Mouse (Mus musculus): Measurements from ENCODE around the gene Cyp2s1. TPM values are rescaled to one million over a fixed set of nuclear protein-coding genes. Genes with fewer than 3 reads are reported as not detected.
"Not testable (repeated sequence)": the region's sequence is repeated elsewhere in the genome, so short reads cannot be mapped to it uniquely, and the experiment has no call there.

Cyp2s1 gene
- polyA plus RNA-seq, 1 experiment from 2014 or later = 35.9 TPM

GRCm38 (mm10) chr7:25804792-25805191 is 11.9 kb downstream of the Cyp2s1 start:
- Histone ChIP-seq H3K9ac (no peak overlapping the region), H3K9me3 (no peaks in the 10 kb centered on the region), H3K4me3 (replicated peaks) (no peak overlapping the region), H3K36me3 (no peaks in the 10 kb centered on the region), H3K27ac (no peak overlapping the region), H3K4me2 (replicated peaks) (no peak overlapping the region), H3K4me1 (replicated peaks) (peaks cover 14% of the 10 kb centered on the region), H3K27me3 (replicated peaks) (no peaks in the 10 kb centered on the region)
- WGBS = 72% methylated on average over 4 of the region's 4 CpGs
- ATAC-seq = no peak

- no peaks in the 10 kb centered on the region for H3K27me3 ChIP-seq (replicated peaks)
- 82% methylated on average over 13 of the region's 13 CpGs for WGBS
Observed at GRCm38 (mm10) chr7:25803460-25803859, 13.3 kb downstream of the Cyp2s1 start.

GRCm38 (mm10) chr7:25802241-25803125 is 14.2 kb downstream of the Cyp2s1 start:
- WGBS = 21% methylated on average over 24 of the region's 24 CpGs
- peaks cover 14% of the 10 kb centered on the region for H3K4me1 ChIP-seq (replicated peaks)
- peak; percentile 60 for ATAC-seq
- no peaks in the 10 kb centered on the region for H3K36me3 ChIP-seq
- H3K27me3 ChIP-seq (replicated peaks) = no peaks in the 10 kb centered on the region
- peak overlapping the region; percentile 73 for H3K27ac ChIP-seq
- H3K9ac ChIP-seq = peak overlapping the region; percentile 8; the same call in 1 of the 2 replicates
- H3K9me3 ChIP-seq = no peaks in the 10 kb centered on the region
- H3K4me3 ChIP-seq (replicated peaks) = peak overlapping the region; percentile 18; the same call in 1 of the 2 replicates
- peak overlapping the region; percentile 47 for H3K4me2 ChIP-seq (replicated peaks)

More at GRCm38 (mm10) chr7:25803460-25803859, 13.3 kb downstream of the Cyp2s1 start:
- Histone ChIP-seq H3K9me3 (no peaks in the 10 kb centered on the region), H3K4me3 (replicated peaks) (no peak overlapping the region), H3K4me2 (replicated peaks) (no peak overlapping the region), H3K9ac (no peak overlapping the region), H3K4me1 (replicated peaks) (peaks cover 14% of the 10 kb centered on the region), H3K27ac (no peak overlapping the region), H3K36me3 (no peaks in the 10 kb centered on the region)
- no peak for ATAC-seq

DNA sequence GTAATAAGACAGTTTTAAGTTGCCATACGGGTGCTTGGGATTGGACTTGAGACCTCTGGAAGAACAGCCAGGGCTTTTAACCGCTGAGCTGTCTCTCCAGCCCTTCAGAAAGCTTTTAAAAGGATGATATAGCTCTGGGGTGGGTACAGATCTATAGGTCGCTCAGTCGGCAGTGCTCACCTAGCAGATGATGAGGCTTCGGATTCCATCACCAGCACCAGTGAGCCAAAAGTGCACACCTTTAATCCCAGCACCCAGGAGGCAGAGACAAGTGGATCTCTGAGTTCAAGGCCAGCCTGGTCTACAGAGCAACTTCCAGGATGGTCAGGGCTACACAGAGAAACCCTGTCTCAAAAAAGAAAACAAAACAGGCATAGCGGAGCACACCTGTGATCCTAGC is 15.7 kb downstream of the Cyp2s1 start:
- H3K4me3 ChIP-seq (replicated peaks) = no peak overlapping the region
- H3K9me3 ChIP-seq = no peaks in the 10 kb centered on the region
- no peak overlapping the region for H3K9ac ChIP-seq
- peaks cover 14% of the 10 kb centered on the region for H3K4me1 ChIP-seq (replicated peaks)
- 91% methylated on average over 6 of the region's 6 CpGs for WGBS
- no peak for ATAC-seq
- no peaks in the 10 kb centered on the region for H3K36me3 ChIP-seq
- no peak overlapping the region for H3K4me2 ChIP-seq (replicated peaks)
- H3K27ac ChIP-seq = no peak overlapping the region
- H3K27me3 ChIP-seq (replicated peaks) = no peaks in the 10 kb centered on the region

DNA sequence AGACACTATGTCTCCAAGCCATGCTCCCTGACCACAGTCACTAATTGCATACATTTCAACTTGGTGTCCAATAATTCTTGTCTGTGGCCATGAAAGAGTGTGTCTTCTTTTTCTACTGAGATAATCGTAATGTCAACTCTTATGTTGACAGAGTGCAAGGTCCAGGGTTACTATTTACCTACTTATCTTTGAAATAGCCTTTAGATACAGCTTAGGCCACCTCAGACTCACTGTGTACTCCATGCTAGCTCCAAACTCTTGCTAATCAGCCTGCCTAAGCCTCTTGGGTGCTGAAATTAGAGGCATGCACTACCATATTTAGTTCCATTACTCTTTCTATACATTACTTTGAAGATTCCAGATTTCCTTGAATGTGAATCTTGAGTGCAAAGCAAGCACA is 17.3 kb downstream of the Cyp2s1 start:
- Histone ChIP-seq H3K4me1 (replicated peaks) (peaks cover 10% of the 10 kb centered on the region), H3K4me3 (replicated peaks) (no peak overlapping the region), H3K9ac (no peak overlapping the region), H3K27ac (peak overlapping the region; percentile 27; the same call in 1 of the 2 replicates), H3K27me3 (replicated peaks) (no peaks in the 10 kb centered on the region), H3K36me3 (no peaks in the 10 kb centered on the region), H3K9me3 (no peaks in the 10 kb centered on the region), H3K4me2 (replicated peaks) (no peak overlapping the region)
- ATAC-seq = peak; percentile 76
- WGBS = 52% methylated on average over 1 of the region's 1 CpGs

- no peak for ATAC-seq
- Histone ChIP-seq H3K4me2 (replicated peaks) (no peak overlapping the region), H3K36me3 (no peaks in the 10 kb centered on the region), H3K4me3 (replicated peaks) (no peak overlapping the region), H3K9ac (no peak overlapping the region), H3K9me3 (no peaks in the 10 kb centered on the region), H3K27ac (no peak overlapping the region), H3K4me1 (replicated peaks) (peaks cover 10% of the 10 kb centered on the region), H3K27me3 (replicated peaks) (no peaks in the 10 kb centered on the region)
- 73% methylated on average over 2 of the region's 2 CpGs for WGBS
Observed at GRCm38 (mm10) chr7:25798540-25798939, 18.2 kb downstream of the Cyp2s1 start.

DNA sequence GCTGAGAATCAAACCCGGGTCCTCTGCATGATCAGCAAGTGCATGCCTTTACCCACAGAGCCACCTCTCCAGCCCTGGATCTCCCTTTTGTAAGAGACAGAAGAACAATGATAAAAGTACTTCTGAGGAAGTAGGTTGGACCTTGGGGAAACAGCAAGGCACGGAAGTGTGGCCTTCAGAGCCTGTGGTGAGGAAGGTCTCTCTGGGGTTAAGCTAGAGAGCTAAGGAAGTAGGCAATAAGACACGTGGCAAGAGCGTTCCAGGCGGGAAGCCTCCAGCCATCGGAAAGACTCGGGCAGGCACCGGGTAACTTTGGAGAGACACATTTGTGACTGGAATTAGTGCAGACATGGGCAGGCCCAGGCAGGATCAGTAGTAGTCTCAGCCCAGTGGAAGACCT is 21.9 kb downstream of the Cyp2s1 start:
- 90% methylated on average over 8 of the region's 8 CpGs for WGBS
- Histone ChIP-seq H3K36me3 (no peaks in the 10 kb centered on the region), H3K27ac (no peak overlapping the region), H3K4me2 (replicated peaks) (no peak overlapping the region), H3K27me3 (replicated peaks) (no peaks in the 10 kb centered on the region), H3K4me3 (replicated peaks) (no peak overlapping the region), H3K9me3 (no peaks in the 10 kb centered on the region), H3K4me1 (replicated peaks) (peaks cover 10% of the 10 kb centered on the region), H3K9ac (no peak overlapping the region)
- no peak for ATAC-seq

DNA sequence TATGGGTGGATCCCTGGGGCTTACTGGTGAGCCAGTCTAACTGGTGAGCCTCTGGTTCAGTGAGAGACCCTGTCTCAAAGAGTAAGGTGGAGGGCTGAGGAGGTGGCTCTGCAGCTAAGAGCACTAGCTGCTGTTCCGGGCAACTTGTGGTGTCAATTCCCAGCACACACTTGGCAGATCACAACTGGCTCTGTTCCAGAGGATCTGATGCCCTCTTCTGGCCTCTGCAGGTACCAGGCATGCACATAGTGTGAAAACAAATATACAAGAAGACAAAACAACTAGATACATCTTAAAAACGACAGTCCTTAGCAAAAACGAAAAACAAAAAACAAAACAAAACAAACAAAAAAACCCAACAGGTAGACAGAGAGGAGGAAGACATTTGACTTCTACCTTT is 23.0 kb downstream of the Cyp2s1 start:
- no peak overlapping the region for H3K4me2 ChIP-seq (replicated peaks)
- no peak overlapping the region for H3K4me3 ChIP-seq (replicated peaks)
- H3K4me1 ChIP-seq (replicated peaks) = peaks cover 16% of the 10 kb centered on the region
- 63% methylated on average over 3 of the region's 3 CpGs for WGBS
- H3K9me3 ChIP-seq = no peaks in the 10 kb centered on the region
- H3K27ac ChIP-seq = no peak overlapping the region
- no peak overlapping the region for H3K9ac ChIP-seq
- no peaks in the 10 kb centered on the region for H3K27me3 ChIP-seq (replicated peaks)
- ATAC-seq = no peak
- H3K36me3 ChIP-seq = no peaks in the 10 kb centered on the region

DNA sequence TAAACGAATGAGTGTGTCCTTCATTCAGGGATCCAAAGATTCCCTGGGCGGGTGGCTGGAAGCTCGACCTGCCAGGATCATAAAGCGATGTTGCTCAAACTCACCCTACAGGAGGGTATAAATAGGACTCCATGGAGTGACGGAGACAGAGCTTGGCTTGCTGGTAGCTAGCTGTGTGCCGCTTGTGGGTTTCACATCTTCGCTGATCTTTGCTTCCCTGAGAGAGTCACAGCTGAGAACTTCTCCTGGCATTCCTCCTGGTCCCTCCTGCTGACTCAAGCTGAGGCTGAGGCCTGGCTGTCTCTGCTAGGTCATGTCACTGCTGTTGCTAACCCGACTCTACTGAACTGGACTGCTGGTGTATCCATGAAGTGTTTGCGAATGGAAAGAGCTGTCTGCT is 23.7 kb downstream of the Cyp2s1 start:
- H3K9ac ChIP-seq; H3K36me3 ChIP-seq; H3K27ac ChIP-seq; ATAC-seq; H3K9me3 ChIP-seq; H3K4me3 ChIP-seq (replicated peaks); H3K27me3 ChIP-seq (replicated peaks); H3K4me2 ChIP-seq (replicated peaks): not testable (repeated sequence)
- peaks cover 16% of the 10 kb centered on the region for H3K4me1 ChIP-seq (replicated peaks)
- 67% methylated on average over 9 of the region's 9 CpGs for WGBS

GRCm38 (mm10) chr7:25790615-25791014 is 26.1 kb downstream of the Cyp2s1 start:
- Histone ChIP-seq H3K27ac (no peak overlapping the region), H3K27me3 (replicated peaks) (no peaks in the 10 kb centered on the region), H3K9ac (no peak overlapping the region), H3K36me3 (no peaks in the 10 kb centered on the region), H3K9me3 (no peaks in the 10 kb centered on the region), H3K4me2 (replicated peaks) (no peak overlapping the region), H3K4me3 (replicated peaks) (no peak overlapping the region), H3K4me1 (replicated peaks) (peaks cover 24% of the 10 kb centered on the region)
- WGBS = 56% methylated on average over 8 of the region's 8 CpGs
- peak; percentile 21; the same call in 1 of the 2 replicates for ATAC-seq

DNA sequence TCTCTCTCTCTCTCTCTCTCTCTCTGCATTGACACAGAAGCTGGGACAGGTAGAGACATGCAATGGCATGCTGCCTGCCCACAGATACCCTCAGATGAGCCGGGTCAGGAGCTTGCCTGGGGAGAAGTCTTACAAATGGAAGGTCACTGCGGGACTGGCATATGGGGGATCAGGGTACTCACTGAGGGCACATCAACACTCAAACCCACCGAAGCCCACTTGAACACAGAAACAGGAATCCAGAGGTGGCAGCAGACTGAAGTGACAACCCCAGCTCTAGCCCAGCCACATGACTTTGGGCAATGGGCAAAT is 27.6 kb downstream of the Cyp2s1 start:
- Histone ChIP-seq H3K4me1 (replicated peaks) (peaks cover 24% of the 10 kb centered on the region), H3K4me2 (replicated peaks) (peak overlapping the region; percentile 87), H3K36me3 (no peaks in the 10 kb centered on the region), H3K27me3 (replicated peaks) (no peaks in the 10 kb centered on the region), H3K4me3 (replicated peaks) (peak overlapping the region; percentile 63), H3K9ac (peak overlapping the region; percentile 68), H3K27ac (0 out of 2 replicates have a peak overlapping the region, but pooled peaks have one; percentile 77), H3K9me3 (no peaks in the 10 kb centered on the region)
- 29% methylated on average over 3 of the region's 3 CpGs for WGBS
- ATAC-seq = no peak

DNA sequence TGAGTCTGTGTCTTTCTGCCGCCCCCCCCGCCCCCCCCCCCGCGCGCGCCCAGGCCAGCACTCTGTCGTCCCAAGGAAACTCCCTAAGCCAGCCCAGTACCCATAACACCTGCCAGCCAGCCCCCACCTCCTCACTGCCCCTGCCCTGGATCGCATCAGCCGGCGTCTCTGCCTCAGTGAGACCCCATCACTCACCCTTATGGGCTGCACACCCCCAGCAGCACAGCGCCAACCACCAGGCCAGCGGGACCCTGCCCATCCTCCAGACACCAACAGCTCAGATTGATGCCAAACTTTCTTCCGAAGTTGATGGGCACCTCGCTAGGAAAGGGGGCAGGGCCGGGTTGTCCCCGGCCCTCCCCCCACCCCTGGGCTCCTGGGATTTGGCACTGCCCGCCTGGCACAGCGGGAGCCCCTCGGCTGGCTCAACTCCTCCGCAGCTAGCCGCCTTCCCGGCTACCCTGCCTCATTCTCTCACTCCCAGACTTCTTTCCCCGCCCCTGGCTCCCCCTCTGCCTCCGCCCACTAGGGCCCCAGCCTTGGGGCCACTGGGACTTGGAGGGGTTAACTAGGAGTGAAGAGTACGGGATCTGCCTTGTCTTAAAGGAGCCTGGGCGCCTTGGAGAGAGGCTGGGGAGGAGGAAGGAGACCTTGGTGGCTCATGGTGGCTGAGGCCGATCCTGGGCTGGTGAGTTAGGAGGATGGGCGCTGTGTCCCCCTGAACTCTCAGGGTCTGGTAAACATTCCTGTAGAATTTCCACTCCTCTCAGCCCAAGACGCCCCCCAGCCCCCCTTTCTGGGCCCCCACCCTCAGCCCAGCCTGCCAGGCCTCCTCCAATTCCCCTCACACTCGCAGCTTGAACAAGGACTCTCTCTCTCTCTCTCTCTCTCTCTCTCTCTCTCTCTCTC is 28.2 kb downstream of the Cyp2s1 start, which contains the start of gene Axl:
Axl (minus strand) TSS at position 486 of the 909 bp plus-strand sequence.
- Histone ChIP-seq H3K4me2 (replicated peaks) (peak within 1 kb of the TSS; percentile 87), H3K9ac (peak within 1 kb of the TSS; percentile 68), H3K27me3 (replicated peaks) (no peaks in the 10 kb centered on the region), H3K4me1 (replicated peaks) (peaks cover 24% of the 10 kb centered on the region), H3K36me3 (no peaks in the 10 kb centered on the region), H3K27ac (peak within 1 kb of the TSS; percentile 77), H3K9me3 (no peaks in the 10 kb centered on the region), H3K4me3 (replicated peaks) (peak within 1 kb of the TSS; percentile 63)
- peak; percentile 93 for ATAC-seq
- WGBS = 2% methylated on average over 29 of the region's 30 CpGs

Data from intestine, embryonic 15.5 days (tissue).